Mouse (Mus musculus) cortical plate, adult 2 months (tissue): ENCODE data around the gene Sohlh2.

ENCODE experiments used
- CTCF ChIP-seq: fragments of 200-500 bp; IDR thresholded peaks from 2 replicates; pipeline ENCODE4 v1.5.1; 2011; ENCODE audit warnings: mild to moderate bottlenecking, control low read depth, low read length; ENCODE audit not compliant: insufficient read depth; ENCODE audit errors: extremely low read depth
- POLR2A ChIP-seq: fragments of 200-500 bp; IDR thresholded peaks from 2 replicates; pipeline ENCODE4 v1.6.1; 2011; ENCODE audit warnings: mild to moderate bottlenecking, low read length, control low read depth; ENCODE audit not compliant: insufficient read depth; ENCODE audit errors: extremely low read depth

DNA sequence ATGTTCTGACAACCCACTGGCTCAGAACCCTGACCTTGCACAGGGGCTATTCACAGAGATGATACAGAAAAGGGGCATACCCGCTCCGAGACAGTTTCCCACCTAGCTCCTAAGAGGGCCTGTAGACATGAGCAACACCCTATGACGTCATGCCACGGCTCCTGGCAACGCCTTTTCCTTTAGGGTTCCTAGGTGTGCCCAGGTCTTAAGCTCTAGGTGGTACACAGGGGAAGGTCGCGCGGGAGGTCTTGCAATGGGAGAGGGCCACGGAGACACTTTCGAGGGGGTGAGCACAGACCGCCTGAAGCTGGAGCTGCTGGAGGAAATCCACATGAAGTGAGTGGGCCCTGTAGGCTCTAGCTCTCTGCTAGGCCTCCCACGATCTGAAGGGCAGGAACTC is 42.0 kb upstream of the Sohlh2 start:
- no peak for TF ChIP-seq POLR2A
- TF ChIP-seq CTCF = no peak
